Mouse (Mus musculus): ENCODE results near the gene Col4a2. TPM values are rescaled to one million over a fixed set of nuclear protein-coding genes. Genes with fewer than 3 reads are reported as not detected.

Gene Col4a2
- polyA plus RNA-seq, 1 experiment from 2014 or later: 41.6 TPM

DNA sequence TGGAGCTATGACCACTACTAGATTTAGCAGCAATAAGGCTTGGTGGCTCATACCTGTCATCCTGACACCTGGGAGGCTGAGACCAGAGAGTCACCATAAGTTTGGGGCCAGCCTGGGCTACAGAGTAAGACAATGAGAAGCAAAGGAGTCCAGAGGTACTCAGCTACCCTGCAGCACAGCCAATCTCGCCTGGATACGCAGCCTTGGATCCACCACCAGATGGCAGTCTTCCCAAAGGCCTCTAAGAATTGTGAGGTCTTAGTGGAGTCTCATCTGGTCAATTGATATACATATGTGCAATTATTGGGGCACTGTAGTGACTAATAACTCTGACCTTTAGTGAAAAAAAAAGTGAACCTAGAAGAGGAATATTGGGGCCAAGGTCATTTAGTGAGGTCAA lies 107.0 kb downstream of the Col4a2 start:
- Histone ChIP-seq H3K4me3 (no peak overlapping the region), H3K4me1 (replicated peaks) (peaks cover 4% of the 10 kb centered on the region; the same call in 1 of the 2 replicates), H3K27me3 (no peaks in the 10 kb centered on the region), H3K9me3 (no peaks in the 10 kb centered on the region), H3K27ac (no peak overlapping the region), H3K9ac (no peak overlapping the region), H3K36me3 (no peaks in the 10 kb centered on the region), H3K4me2 (no peak overlapping the region)
- ATAC-seq (ENCODE audit: low FRiP score): peak; percentile 59
- 13% methylated on average over 2 of the region's 2 CpGs for WGBS

DNA sequence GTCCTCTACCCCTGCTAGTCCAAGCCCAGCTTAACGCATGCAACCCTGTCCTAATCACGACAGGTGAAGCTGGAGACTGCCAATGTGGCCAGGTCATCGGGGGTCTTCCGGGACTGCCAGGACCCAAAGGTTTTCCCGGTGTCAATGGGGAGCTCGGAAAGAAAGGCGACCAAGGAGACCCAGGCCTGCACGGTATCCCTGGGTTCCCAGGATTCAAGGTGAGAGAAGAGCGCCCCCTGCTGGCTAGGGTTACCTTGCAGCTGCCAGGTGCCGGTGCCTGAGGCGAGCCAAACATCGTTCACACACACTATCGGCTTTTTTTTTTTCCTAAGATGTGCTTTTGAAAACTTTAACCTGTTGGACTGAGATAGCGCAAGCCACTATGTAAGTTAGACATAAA lies 108.5 kb downstream of the Col4a2 start:
- Histone ChIP-seq H3K27ac (no peak overlapping the region), H3K4me1 (replicated peaks) (0 out of 2 replicates have a peak, but pooled peaks cover 2% of the 10 kb centered on the region), H3K4me3 (no peak overlapping the region), H3K4me2 (no peak overlapping the region), H3K27me3 (no peaks in the 10 kb centered on the region), H3K9me3 (no peaks in the 10 kb centered on the region), H3K36me3 (no peaks in the 10 kb centered on the region), H3K9ac (no peak overlapping the region)
- no peak for ATAC-seq (ENCODE audit: low FRiP score)
- 55% methylated on average over 14 of the region's 14 CpGs for WGBS

DNA sequence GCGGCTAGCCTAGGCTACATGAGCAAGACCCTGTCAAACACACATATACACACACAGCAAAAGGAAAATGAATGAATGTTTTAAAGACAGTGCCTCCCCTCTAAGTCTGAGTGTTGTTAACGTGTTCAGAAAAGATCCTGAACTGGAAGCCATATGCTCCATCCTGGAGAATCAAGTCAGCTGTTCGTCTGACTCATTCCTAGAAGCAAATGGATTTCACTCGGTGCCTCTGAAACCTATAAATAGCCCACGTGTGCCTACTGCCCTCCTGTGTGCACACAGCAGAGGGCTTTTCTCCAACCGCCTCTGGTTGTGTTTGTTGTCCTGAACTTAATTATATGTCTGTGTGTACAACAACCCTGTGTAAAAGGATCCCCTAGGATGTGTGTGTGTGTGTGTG lies 109.4 kb downstream of the Col4a2 start:
- WGBS: 85% methylated on average over 6 of the region's 6 CpGs
- Histone ChIP-seq H3K4me3 (no peak overlapping the region), H3K36me3 (no peaks in the 10 kb centered on the region), H3K4me1 (replicated peaks) (0 out of 2 replicates have a peak, but pooled peaks cover 2% of the 10 kb centered on the region), H3K9me3 (no peaks in the 10 kb centered on the region), H3K27me3 (no peaks in the 10 kb centered on the region), H3K27ac (no peak overlapping the region), H3K9ac (no peak overlapping the region), H3K4me2 (no peak overlapping the region)
- ATAC-seq (ENCODE audit: low FRiP score): no peak

DNA sequence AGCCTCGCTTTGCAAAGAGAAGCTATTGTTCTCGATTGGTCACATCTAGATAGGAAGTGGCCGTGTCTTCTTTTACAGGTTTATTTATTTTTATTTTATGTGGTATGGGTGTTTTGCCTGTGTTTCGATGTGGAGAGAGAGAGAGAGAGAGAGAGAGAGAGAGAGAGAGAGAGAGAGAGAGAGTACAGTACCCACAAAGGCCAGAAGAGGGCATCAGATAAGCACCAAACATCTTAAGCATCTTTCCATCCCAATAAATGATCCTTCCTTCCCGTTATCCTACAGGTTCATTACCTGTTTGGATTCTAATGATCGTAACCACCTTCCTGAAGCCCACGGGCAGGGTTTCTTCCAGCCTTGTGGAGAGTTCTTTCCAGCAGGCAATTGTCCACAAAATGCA lies 110.5 kb downstream of the Col4a2 start:
- 68% methylated on average over 7 of the region's 7 CpGs for WGBS
- no peaks in the 10 kb centered on the region for H3K27me3 ChIP-seq
- no peak overlapping the region for H3K27ac ChIP-seq
- ATAC-seq (ENCODE audit: low FRiP score): no peak
- no peak overlapping the region for H3K4me2 ChIP-seq
- H3K4me1 ChIP-seq (replicated peaks): 0 out of 2 replicates have a peak, but pooled peaks cover 2% of the 10 kb centered on the region
- no peaks in the 10 kb centered on the region for H3K36me3 ChIP-seq
- H3K9me3 ChIP-seq: no peaks in the 10 kb centered on the region
- no peak overlapping the region for H3K9ac ChIP-seq
- H3K4me3 ChIP-seq: no peak overlapping the region

DNA sequence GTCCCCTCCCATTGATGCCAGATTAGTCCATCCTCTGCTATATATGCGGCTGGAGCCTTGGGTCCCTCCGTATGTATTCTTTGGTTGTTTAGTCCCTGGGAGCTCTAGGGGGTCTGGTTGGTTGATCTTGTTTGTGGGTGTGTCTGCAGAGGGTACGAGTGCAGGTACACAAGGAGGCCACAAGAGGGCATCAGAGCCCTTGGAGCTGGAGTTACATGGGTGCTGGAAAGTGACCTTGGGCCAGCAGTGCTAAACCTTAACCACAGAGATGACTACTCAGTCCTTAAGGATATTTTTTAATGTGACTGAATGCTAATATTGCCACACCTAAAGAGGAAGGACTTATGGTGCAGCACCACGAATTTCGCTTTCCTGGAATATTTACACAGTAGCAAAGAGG lies 118.1 kb downstream of the Col4a2 start:
- Histone ChIP-seq H3K36me3 (no peaks in the 10 kb centered on the region), H3K27me3 (no peaks in the 10 kb centered on the region), H3K9me3 (no peaks in the 10 kb centered on the region), H3K27ac (no peak overlapping the region), H3K9ac (no peak overlapping the region), H3K4me2 (no peak overlapping the region), H3K4me3 (no peak overlapping the region), H3K4me1 (replicated peaks) (no peaks in the 10 kb centered on the region)
- 54% methylated on average over 5 of the region's 5 CpGs for WGBS
- no peak for ATAC-seq (ENCODE audit: low FRiP score)

DNA sequence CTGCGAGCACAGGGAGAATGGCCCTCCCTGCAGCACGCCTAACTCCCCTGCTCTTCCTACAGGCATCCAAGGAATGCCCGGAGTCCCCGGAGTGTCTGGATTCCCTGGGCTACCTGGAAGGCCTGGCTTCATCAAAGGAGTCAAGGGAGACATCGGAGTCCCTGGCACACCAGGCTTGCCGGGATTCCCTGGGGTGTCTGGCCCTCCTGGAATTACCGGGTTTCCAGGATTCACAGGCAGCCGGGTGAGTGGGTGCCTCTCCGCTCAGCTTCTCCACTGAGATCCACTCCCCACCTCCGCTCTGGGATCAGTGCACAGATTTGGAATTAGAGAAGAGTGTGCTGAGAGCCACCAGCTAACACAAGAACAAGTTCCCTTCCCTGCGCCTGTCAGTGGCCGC lies 125.3 kb downstream of the Col4a2 start:
- no peak overlapping the region for H3K9ac ChIP-seq
- H3K9me3 ChIP-seq: no peaks in the 10 kb centered on the region
- no peak for ATAC-seq (ENCODE audit: low FRiP score)
- H3K4me1 ChIP-seq (replicated peaks): no peaks in the 10 kb centered on the region
- H3K27me3 ChIP-seq: 0 out of 2 replicates have a peak, but pooled peaks cover 9% of the 10 kb centered on the region
- H3K4me2 ChIP-seq: no peak overlapping the region
- 57% methylated on average over 12 of the region's 12 CpGs for WGBS
- H3K4me3 ChIP-seq: no peak overlapping the region
- H3K27ac ChIP-seq: no peak overlapping the region
- H3K36me3 ChIP-seq: no peaks in the 10 kb centered on the region

DNA sequence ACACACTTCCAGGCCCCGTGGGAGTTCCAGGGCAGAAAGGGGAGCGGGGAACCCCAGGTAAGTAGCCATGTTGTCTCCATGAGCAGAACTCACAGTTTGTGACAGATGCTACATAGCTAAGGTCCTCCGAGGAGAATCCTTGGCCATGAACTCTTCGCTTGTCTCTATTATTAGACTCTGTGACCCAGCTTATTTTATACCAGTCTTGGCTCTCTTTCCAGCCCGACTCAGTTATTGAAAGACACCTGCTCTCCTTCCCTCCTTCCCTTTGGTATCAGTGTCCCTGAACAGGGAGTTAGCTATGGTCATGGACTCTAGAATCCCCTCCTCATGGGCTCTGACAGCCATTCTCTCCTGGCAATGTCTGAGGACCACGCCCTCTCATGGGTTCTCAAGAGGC lies 128.7 kb downstream of the Col4a2 start:
- no peaks in the 10 kb centered on the region for H3K9me3 ChIP-seq
- H3K4me1 ChIP-seq (replicated peaks): no peaks in the 10 kb centered on the region
- 0 out of 2 replicates have a peak, but pooled peaks cover 9% of the 10 kb centered on the region for H3K27me3 ChIP-seq
- H3K4me2 ChIP-seq: no peak overlapping the region
- H3K4me3 ChIP-seq: no peak overlapping the region
- H3K27ac ChIP-seq: no peak overlapping the region
- WGBS: 91% methylated on average over 6 of the region's 6 CpGs
- H3K36me3 ChIP-seq: no peaks in the 10 kb centered on the region
- ATAC-seq (ENCODE audit: low FRiP score): no peak
- no peak overlapping the region for H3K9ac ChIP-seq

DNA sequence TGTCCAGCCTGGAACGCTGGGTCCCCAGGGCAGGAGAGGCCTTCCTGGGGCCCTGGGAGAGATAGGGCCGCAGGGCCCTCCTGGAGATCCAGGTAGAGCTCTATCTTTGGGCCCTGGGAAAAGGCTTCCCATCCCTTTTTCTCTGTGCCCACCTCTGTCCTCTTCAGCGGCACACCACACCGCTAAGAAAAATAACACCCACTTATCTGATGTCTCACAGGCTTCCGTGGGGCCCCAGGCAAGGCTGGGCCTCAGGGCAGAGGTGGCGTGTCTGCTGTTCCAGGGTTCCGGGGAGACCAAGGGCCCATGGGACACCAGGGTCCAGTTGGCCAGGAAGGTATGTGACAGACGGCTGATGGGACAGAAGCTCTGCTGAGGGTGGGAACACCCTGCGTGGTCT lies 131.0 kb downstream of the Col4a2 start:
- no peak overlapping the region for H3K27ac ChIP-seq
- ATAC-seq (ENCODE audit: low FRiP score): no peak
- H3K27me3 ChIP-seq: no peaks in the 10 kb centered on the region
- no peak overlapping the region for H3K4me3 ChIP-seq
- no peaks in the 10 kb centered on the region for H3K9me3 ChIP-seq
- no peaks in the 10 kb centered on the region for H3K36me3 ChIP-seq
- WGBS: 89% methylated on average over 9 of the region's 9 CpGs
- no peak overlapping the region for H3K9ac ChIP-seq
- no peaks in the 10 kb centered on the region for H3K4me1 ChIP-seq (replicated peaks)
- H3K4me2 ChIP-seq: no peak overlapping the region

DNA sequence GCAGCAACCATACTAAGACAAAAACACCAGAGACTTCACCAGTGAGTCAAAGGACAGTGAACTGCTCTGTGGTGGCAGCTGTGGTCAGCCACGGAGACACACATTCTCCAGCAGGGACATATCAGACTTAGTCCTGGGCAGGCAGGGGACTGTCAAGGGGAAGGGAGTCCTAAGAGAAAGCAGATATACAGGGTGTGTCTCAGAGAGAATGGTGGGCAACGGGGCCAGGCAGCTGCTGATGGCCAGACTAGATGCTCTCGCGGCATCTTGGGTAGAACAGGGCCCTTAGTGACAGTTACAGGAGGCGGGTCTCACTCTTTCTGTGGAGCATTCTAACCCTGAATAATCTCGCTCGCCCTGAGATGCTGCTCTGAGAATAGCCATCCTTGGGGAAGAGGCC lies 131.6 kb downstream of the Col4a2 start:
- no peak for ATAC-seq (ENCODE audit: low FRiP score)
- 93% methylated on average over 7 of the region's 7 CpGs for WGBS
- Histone ChIP-seq H3K9ac (no peak overlapping the region), H3K27me3 (no peaks in the 10 kb centered on the region), H3K36me3 (no peaks in the 10 kb centered on the region), H3K4me2 (no peak overlapping the region), H3K9me3 (no peaks in the 10 kb centered on the region), H3K4me1 (replicated peaks) (no peaks in the 10 kb centered on the region), H3K4me3 (no peak overlapping the region), H3K27ac (no peak overlapping the region)

DNA sequence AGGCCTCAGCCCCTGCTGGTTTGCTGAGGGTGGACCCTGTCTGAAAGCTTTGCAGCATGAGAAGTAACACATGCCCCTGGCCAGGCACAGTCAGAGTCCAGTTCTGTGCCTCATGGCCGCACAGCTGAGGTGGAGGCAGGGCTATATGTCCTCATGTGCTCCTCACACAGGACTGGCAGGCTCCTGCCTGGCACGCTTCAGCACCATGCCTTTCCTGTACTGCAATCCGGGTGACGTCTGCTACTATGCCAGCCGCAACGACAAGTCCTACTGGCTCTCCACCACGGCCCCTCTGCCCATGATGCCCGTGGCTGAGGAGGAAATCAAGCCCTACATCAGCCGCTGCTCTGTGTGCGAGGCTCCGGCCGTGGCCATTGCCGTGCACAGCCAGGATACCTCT lies 133.2 kb downstream of the Col4a2 start:
- Histone ChIP-seq H3K36me3 (no peaks in the 10 kb centered on the region), H3K9me3 (no peaks in the 10 kb centered on the region), H3K4me2 (no peak overlapping the region), H3K9ac (no peak overlapping the region), H3K4me1 (replicated peaks) (0 out of 2 replicates have a peak, but pooled peaks cover 6% of the 10 kb centered on the region), H3K27ac (no peak overlapping the region), H3K4me3 (no peak overlapping the region), H3K27me3 (no peaks in the 10 kb centered on the region)
- no peak for ATAC-seq (ENCODE audit: low FRiP score)
- WGBS: 94% methylated on average over 13 of the region's 13 CpGs

DNA sequence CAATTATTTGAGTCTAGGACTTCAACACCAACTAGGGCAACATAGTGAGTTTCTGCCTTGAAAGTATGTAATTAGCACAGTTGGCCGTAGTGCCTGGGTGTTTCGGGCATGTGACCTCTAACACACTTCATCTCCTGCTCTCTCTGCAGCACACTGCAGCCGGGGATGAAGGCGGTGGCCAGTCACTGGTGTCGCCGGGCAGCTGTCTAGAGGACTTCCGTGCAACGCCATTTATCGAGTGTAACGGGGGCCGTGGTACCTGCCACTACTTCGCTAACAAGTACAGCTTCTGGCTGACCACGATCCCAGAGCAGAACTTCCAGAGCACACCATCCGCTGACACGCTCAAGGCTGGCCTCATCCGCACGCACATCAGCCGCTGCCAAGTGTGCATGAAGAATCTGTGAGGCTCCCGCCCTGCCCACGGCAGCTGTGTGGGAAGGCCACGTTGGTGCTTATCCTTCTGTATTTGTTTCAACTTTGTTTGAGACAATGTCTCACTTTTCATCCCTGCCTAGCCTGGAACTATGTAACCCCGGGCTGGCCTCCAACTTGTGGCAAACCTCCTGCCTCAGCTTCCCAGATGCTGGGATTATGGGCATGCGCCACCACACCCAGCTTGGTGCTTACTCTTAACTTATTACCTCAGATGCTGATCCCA lies 135.4 kb downstream of the Col4a2 start:
- 96% methylated on average over 23 of the region's 23 CpGs for WGBS
- no peak for ATAC-seq (ENCODE audit: low FRiP score)
- Histone ChIP-seq H3K27me3 (no peaks in the 10 kb centered on the region), H3K9me3 (no peaks in the 10 kb centered on the region), H3K9ac (no peak overlapping the region), H3K27ac (no peak overlapping the region), H3K4me1 (replicated peaks) (peaks cover 14% of the 10 kb centered on the region; the same call in 1 of the 2 replicates), H3K4me3 (no peak overlapping the region), H3K4me2 (no peak overlapping the region), H3K36me3 (no peaks in the 10 kb centered on the region)

DNA sequence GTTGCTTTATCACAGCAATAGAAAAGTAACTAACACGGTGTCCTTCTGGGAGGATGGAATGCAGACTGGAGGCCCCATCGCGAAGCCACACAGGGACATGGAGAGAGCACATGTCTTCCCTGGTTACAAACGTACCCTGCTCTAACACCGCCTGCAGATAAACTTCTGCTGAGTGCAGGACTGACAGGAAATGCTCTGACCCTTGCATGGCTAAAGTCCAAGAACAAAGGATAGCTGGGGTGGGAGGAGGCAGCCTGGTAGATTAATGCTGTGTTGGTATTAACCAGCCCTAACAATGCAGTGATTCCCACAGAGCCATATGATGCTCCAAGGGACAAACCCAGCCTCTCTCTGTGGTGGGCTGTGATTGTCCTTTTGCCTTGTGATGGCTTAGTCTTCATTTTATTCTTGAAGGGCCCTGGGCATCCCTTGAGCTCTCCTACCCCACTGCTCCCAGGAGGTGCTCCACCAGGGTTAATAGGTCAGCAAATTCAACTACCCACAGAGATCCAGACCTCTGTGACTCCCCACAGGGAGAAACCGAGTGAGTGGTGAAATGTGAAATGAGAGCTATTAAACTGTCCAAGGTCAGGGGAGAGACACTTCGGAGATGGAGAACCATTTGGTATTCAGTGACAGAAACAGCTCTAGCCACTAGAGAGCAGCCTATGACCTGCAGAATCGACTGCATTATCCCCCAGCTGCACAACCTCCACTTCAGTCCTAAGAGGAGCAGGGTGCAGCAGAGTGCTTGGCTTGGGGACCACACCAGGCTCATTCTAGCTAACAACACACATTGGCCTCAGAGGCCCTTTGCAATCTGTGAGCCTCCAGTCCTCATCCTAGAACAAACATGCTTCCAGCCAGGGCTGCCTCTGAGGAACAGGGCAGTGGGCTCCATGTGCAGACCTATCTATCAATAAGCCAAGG lies 137.8 kb downstream of the Col4a2 start:
- WGBS: 24% methylated on average over 8 of the region's 8 CpGs
- H3K36me3 ChIP-seq: no peaks in the 10 kb centered on the region
- ATAC-seq (ENCODE audit: low FRiP score): 0 out of 2 replicates have a peak, but pooled peaks have one; percentile 21

More for the DNA sequence above, 137.8 kb downstream of the Col4a2 start:
- Histone ChIP-seq H3K4me1 (replicated peaks) (peaks cover 24% of the 10 kb centered on the region), H3K4me2 (no peak overlapping the region), H3K9ac (no peak overlapping the region), H3K27ac (no peak overlapping the region), H3K27me3 (no peaks in the 10 kb centered on the region), H3K4me3 (no peak overlapping the region), H3K9me3 (no peaks in the 10 kb centered on the region)

Data from hindbrain, embryonic 13.5 days (tissue).